Mouse (Mus musculus): Measurements from ENCODE around the gene Srxn1. TPM values are rescaled to one million over a fixed set of nuclear protein-coding genes. Genes with fewer than 3 reads are reported as not detected.
"Not testable (repeated sequence)": the region's sequence is repeated elsewhere in the genome, so short reads cannot be mapped to it uniquely, and the experiment has no call there.

Gene Srxn1
- 10 to 100 TPM; 91.1 to 94.2 TPM for total RNA-seq (2021)

DNA sequence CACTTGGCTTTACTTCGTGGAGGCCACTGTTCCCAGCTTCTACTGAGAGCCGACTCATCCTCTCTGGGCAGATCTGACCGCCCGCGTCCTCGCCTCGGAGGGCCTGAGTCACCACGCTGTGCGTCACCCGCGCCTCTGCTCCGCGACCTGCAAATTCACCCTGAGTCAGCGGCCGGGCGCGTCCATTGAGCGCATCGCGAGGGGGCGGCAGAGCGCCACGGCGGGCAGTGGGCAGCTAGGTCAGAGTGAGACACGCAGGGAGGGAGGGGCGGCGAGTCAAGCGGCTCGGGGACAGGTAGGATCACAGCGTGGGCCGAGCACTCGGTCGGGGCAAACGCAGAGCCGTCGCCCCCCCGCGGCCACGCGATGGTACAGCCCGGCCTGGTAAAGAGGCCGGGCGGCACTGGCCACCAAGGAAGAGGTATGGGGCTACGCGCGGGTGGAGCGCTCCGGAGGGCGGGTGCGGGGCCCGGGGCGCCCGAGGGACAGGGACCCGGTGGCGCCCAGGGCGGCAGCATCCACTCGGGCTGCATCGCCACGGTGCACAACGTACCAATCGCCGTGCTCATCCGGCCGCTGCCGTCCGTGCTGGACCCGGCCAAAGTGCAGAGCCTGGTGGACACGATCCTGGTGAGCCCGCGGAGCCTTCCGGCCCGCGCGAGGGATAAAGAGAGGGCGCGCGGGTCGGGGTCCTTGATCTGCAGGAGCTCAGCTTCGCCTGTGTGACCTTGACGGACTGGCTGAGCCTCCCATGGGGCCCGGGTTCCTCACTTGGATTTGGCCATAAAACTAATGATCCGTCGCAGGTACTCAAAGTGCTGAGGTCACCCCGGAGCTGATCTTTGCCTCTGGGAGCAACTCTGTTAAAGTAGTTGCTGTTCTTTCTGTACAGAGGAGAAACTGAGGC, at the start of gene Srxn1:
TSS of gene Srxn1 (plus strand) at position 199 of the 907 bp plus-strand sequence.
- intact Hi-C loops (cut with DNase I): no loop called here

DNA sequence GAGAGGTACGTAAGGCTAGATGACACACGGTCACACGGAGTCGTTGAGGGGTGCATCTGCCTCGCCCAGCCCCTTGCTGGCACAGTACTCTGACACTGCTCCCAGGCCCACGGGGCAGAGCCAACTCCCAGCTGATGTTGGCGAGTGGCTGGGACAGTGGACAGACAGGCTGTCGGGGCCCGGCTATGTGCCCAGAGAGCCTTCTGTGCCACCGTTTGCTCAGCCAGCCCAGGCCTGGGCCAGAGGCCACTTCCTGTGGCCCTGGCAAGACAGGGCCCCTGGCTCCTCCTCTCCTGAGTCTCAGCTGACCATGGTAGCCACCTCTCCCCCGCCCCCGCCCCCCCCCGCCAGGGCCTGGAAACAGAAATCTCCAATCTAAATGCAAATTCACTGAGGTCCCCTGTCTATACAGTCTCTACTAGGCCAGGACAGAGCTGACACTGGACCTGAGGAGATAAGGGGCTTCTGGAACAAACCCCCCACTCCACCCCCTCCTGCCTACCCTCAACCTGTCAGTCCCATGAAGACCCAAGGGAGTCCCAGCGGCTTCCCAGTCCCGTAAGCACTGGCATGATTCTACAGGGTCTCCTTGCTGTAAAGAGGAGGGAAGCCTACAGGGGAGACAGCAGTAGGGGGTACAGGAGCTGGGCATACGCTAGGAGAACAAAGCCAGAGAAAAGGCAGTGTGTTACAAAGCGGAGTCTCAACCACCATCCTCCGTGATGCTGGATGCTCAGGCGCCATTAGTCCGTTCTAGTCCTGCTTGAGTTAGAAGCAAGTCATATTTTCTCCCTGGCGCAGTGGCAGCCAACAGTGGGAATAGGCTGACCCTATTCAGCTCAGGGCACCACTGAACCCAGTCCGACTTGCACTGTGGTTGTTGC, 48.7 kb upstream of the Srxn1 start:
- intact Hi-C loops (cut with DNase I): no loop called here
- DNase-seq (ENCODE audit: low spot score in 2 of 2): no peak

More for the DNA sequence above, at the start of gene Srxn1:
- DNase-seq (ENCODE audit: low spot score in 2 of 2): peak; percentile 86 to 88

GRCm38 (mm10) chr2:152057252-152057563, 48.1 kb upstream of the Srxn1 start:
- intact Hi-C loops (cut with DNase I): no loop called here
- no peak for DNase-seq (ENCODE audit: low spot score in 2 of 2)

DNA sequence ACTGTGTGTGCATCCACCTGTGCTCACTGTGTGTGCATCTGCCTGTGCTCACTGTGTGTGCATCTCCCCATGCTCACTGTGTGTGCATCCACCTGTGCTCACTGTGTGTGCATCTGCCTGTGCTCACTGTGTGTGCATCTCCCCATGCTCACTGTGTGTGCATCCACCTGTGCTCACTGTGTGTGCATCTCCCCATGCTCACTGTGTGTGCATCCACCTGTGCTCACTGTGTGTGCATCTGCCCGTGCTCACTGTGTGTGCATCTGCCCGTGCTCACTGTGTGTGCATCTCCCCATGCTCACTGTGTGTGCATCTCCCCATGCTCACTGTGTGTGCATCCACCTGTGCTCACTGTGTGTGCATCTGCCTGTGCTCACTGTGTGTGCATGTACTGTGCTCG, 42.5 kb upstream of the Srxn1 start:
- DNase-seq (ENCODE audit: low spot score in 2 of 2); intact Hi-C loops (cut with DNase I): not testable (repeated sequence)

GRCm38 (mm10) chr2:152068660-152069433, 36.5 kb upstream of the Srxn1 start:
- intact Hi-C loops (cut with DNase I): no loop called here
- DNase-seq (ENCODE audit: low spot score in 2 of 2): no peak

DNA sequence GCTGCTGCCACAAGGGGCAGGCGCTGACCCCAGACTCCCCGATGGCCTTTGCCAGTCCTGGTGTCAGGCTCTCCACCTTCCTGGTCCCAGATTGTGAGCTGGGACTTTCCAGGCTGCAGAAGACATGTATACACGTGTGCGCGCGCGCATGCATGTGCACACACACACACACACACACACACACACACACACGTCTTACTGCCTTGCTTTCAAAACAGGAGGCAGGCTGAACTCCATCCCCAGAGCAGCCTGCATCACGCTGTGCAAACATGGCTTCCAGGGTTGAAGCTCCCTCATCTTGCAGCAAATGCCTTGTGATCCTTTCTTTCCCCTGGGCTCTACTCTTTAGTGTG, 35.9 kb upstream of the Srxn1 start:
- intact Hi-C loops (cut with DNase I): no loop called here
- DNase-seq (ENCODE audit: low spot score in 2 of 2): no peak

- DNase-seq (ENCODE audit: low spot score in 2 of 2): no peak
- intact Hi-C loops (cut with DNase I): no loop called here
These were observed 35.4 kb upstream of the Srxn1 start for GRCm38 (mm10) chr2:152069941-152070340.

DNA sequence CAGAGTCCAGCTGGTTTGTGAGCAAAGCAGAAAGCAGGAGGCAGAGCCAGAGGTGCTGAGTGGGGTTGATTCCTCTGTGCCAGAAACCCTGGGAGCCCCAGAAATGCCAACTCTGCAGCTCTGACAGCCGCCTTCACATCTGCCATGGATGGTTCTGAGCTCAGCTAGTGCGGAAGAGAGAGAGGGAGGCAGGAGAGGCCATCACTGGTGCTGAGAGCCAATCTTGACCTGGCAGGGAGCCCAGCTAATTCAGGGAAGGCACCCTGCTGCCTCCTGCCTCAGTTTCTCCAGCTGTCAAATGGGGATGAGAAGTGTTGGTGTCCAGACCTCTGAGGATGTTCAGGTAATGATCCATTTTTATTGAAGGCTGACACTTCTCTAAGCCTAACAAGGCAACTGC, 30.8 kb upstream of the Srxn1 start:
- DNase-seq (ENCODE audit: low spot score in 2 of 2): no peak
- intact Hi-C loops (cut with DNase I): no loop called here

DNA sequence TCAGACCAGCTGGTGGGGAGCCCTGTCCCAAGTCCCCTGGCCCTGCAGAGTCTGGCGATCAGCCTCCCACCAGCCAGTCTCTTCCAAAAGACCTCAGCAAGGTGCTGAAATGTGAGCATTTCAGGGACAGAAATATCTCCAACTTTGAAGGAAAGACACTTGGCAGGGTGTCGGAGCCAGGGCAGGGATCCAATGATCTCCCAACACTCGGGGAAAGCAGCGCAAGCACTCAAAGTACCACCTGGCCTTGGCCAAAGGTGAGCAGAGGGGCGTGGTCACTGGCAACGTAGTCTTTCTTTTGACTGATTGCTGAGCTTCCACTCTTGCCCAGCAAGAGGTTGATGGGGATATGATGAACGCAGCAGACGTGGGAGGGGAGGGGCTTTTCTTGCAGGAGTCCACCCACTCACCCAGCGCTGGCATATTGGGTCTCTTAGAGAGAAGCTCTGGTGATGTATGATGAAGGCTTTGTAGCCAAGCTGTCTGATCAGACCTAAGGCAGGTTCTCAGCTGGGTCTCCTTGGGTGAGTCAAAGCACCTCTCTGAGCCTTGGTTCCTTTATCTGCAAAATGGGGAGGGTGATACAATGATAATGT, 29.9 kb upstream of the Srxn1 start:
- DNase-seq (ENCODE audit: low spot score in 2 of 2): no peak
- intact Hi-C loops (cut with DNase I): no loop called here

GRCm38 (mm10) chr2:152077337-152077736, 28.0 kb upstream of the Srxn1 start:
- intact Hi-C loops (cut with DNase I): no loop called here
- no peak for DNase-seq (ENCODE audit: low spot score in 2 of 2)

DNA sequence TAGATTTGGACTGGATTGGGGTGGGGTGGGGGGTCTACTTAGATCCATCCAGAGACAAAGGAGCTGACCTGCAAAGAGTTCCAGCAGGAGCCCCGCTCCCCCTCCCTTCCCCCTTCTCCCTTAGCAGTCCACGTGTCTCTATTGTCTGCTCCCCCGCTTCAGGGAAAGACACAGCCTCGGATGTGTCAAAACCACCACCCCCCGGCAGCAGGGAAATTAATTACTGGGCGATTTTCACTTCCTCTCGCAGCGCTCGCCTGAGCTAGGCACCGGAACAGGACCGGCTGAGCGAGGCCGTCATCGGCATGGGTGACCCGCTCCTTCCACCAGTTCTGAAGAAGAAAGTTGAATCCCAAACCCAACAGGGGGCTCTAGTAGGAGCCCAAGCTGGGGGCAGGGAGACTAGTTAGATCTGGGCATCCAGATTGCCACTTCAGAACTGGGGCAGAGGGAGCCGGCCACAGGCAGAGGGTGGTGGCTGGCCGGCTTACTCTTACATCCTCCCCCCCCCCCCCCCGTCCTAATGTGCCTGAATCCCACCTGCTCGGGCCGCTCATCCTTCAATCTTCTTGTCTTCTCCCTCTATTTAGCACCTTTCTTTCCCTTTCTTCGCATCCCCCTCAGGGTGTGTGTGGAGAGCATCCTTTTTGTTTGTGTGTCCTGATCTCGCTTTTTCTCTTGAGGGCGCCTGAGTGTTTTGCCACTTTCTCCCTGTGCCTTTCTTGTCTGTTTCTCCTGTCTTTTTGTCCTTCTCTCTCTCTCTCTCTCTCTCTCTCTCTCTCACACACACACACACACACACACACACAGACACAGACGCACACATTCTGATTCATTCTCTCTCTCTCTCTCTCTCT, 24.4 kb upstream of the Srxn1 start, which contains the start of gene Scrt2:
TSS of gene Scrt2 (plus strand) at position 845 of the 857 bp plus-strand sequence.
- no peak for DNase-seq (ENCODE audit: low spot score in 2 of 2)
- intact Hi-C loops (cut with DNase I): loop anchor here (5.0 kb wide), 1 partner anchor 34 kb away; no protein-coding TSS in a partner anchor

- intact Hi-C loops (cut with DNase I): loop anchor here (5.0 kb wide), 1 partner anchor 35 kb away; no protein-coding TSS in a partner anchor
These were observed 23.5 kb upstream of the Srxn1 start for GRCm38 (mm10) chr2:152081641-152082448.

DNA sequence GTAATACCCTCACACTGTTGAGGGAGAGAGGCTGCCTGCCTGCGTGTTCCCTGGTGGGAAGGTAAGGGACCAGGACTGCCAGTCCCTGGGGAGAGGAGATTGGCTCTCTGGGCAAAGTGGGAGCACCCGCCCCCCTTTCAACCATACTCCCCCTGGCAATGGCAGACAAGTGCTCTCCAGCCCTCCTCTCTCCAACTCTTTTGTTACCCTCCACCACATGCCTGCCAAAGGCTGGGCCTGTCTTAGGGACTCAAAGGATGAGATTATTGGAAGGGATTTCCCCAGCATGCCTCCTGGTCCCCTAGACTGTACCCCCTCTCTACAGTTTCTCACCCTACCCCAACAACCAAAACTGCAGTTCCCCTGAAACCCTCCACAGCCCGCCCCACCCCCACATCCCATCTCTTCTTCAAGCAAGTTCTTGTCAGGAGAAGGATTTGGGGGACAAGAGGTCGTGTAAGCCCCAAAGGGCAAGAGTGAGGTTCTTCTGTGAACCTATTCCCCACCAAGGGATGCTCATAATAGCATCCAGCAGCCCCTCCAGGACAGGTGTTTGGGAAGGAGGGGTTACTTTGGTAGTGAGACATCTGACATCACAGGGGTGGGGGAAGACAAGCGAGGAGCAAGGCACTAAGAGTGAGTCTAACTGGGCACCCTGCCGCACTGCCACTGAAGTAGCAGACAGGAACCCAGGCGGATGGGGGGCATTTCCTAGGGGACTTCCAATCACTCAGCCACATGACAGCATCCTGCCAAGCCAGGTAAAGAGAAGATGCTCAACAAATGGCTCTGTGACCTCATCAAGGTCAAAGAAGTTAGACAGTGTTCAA, 22.6 kb upstream of the Srxn1 start:
- no peak for DNase-seq (ENCODE audit: low spot score in 2 of 2)
- intact Hi-C loops (cut with DNase I): loop anchor here (5.0 kb wide), 1 partner anchor 35 kb away; no protein-coding TSS in a partner anchor

More at GRCm38 (mm10) chr2:152081641-152082448, 23.5 kb upstream of the Srxn1 start:
- DNase-seq (ENCODE audit: low spot score in 2 of 2): peak; percentile 65 to 75

DNA sequence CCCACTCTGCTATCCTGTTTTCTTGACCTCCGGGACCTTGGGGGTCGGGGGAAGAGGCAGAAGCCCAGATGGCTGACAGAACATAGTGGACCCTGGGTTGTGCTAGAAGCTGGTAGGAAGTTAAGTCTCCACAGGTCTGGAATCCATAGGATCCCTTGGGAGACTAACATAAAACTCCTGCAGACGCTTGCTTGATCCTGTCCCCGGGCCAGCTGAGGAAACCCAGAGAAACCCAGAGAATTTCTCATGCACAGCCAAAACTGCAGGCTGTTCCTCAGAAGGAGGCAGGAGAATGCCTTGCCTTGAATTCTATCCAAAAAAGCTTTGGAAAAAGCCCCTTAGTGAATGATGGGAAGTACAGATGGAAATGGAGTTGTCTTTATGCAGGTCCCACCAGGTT, 21.9 kb upstream of the Srxn1 start:
- no peak for DNase-seq (ENCODE audit: low spot score in 2 of 2)
- intact Hi-C loops (cut with DNase I): loop anchor here (5.0 kb wide), 1 partner anchor 36 kb away; no protein-coding TSS in a partner anchor

GRCm38 (mm10) chr2:152084298-152084697, 21.0 kb upstream of the Srxn1 start:
- intact Hi-C loops (cut with DNase I): loop anchor here (5.0 kb wide), 1 partner anchor 37 kb away; no protein-coding TSS in a partner anchor
- DNase-seq (ENCODE audit: low spot score in 2 of 2): no peak

DNA sequence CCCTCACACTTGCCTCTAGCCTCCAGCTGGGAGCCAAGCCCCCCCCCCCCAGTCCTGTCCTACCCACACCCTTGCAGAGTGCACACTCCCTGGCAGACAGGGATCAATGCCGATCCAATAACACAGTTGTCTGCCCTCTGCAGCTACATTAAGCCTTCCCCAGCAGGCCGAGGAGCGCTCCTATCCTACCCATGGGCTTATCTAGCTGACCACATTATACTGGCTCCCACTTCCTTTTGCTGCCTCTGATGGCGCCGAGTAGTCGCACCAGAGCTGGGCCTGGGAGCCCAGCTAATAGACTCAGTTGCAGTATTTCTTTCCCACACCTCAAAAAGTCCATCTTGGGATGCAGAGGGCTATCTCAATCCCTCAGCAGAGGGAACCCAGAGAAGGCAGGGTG, 19.9 kb upstream of the Srxn1 start:
- intact Hi-C loops (cut with DNase I): loop anchor here (5.0 kb wide), 1 partner anchor 58 kb away; no protein-coding TSS in a partner anchor
- DNase-seq (ENCODE audit: low spot score in 2 of 2): no peak

All from left cerebral cortex, postnatal 36 days (tissue).